Mouse (Mus musculus): ENCODE measurements around the gene Fxn.

- TF ChIP-seq CTCF (IDR thresholded peaks at IDR 0.05; ENCODE audit: low read depth): peak; percentile 3; the same call in 1 of the 2 replicates
- TF ChIP-seq EP300 (IDR thresholded peaks at IDR 0.05; ENCODE audit: low read depth): no peak
These were observed 25.9 kb upstream of the Fxn start for GRCm38 (mm10) chr19:24306351-24306750.

Measured in liver, postnatal 0 days (tissue).